Mouse (Mus musculus) limb, embryonic 15.5 days (tissue): ENCODE data around the gene BC004004. TPM values are rescaled to one million over a fixed set of nuclear protein-coding genes. Genes with fewer than 3 reads are reported as not detected.
"Not testable (repeated sequence)": the region's sequence is repeated elsewhere in the genome, so short reads cannot be mapped to it uniquely, and the experiment has no call there.

ENCODE experiments used
- ATAC-seq: fragments of 200-750 bp; cut with Nextera tagmentation; 2 replicates; pipeline ENCODE4 v1.8.0; 2017; ENCODE audit warnings: low read depth, moderate TSS enrichment; ENCODE audit not compliant: insufficient number of reproducible peaks, low FRiP score, low TSS enrichment
- H3K27ac ChIP-seq: fragments of 300-500 bp; sonication (generic); 2 replicates; pipeline ENCODE4 v1.5.1; 2015; ENCODE audit warnings: moderate library complexity, mild to moderate bottlenecking, inconsistent platforms
- H3K27me3 ChIP-seq: fragments of 300-500 bp; sonication (generic); 2 replicates; pipeline ENCODE4 v1.6.1; 2015; ENCODE audit warnings: inconsistent platforms
- H3K36me3 ChIP-seq: fragments of 300-500 bp; sonication (generic); 2 replicates; pipeline ENCODE4 v1.6.1; 2015; ENCODE audit warnings: inconsistent platforms
- H3K4me1 ChIP-seq: fragments of 300-500 bp; sonication (generic); 2 replicates; pipeline ENCODE4 v1.6.1; 2015; ENCODE audit warnings: inconsistent platforms
- H3K4me2 ChIP-seq: fragments of 300-500 bp; sonication (generic); 2 replicates; pipeline ENCODE4 v1.6.1; 2015; ENCODE audit warnings: mild to moderate bottlenecking, inconsistent platforms
- H3K4me3 ChIP-seq: fragments of 300-500 bp; sonication (generic); 2 replicates; pipeline ENCODE4 v1.5.1; 2015; ENCODE audit warnings: mild to moderate bottlenecking, inconsistent platforms
- H3K9ac ChIP-seq: fragments of 300-500 bp; sonication (generic); 2 replicates; pipeline ENCODE4 v1.6.1; 2015; ENCODE audit warnings: inconsistent platforms
- H3K9me3 ChIP-seq: fragments of 300-500 bp; sonication (generic); 2 replicates; pipeline ENCODE4 v1.6.1; 2016; ENCODE audit warnings: inconsistent platforms
- WGBS: fragments of 180-500 bp; shearing (Covaris S2); methylation state at CpG from one replicate; pipeline ENCODE4 v1.1.7; 2015; 5-methylcytosine and 5-hydroxymethylcytosine counted together
- polyA plus RNA-seq: library from polyadenylated mRNA; unstranded; fragments of >200 nt; fragmentation: Nextera tagmentation; extraction: Ambion mirVana; gene quantifications from 2 replicates; pipeline ENCODE4 v1.2.1, GENCODE M21; 2015

The BC004004 gene
- polyA plus RNA-seq, 1 experiment from 2014 or later = 84.1 TPM

DNA sequence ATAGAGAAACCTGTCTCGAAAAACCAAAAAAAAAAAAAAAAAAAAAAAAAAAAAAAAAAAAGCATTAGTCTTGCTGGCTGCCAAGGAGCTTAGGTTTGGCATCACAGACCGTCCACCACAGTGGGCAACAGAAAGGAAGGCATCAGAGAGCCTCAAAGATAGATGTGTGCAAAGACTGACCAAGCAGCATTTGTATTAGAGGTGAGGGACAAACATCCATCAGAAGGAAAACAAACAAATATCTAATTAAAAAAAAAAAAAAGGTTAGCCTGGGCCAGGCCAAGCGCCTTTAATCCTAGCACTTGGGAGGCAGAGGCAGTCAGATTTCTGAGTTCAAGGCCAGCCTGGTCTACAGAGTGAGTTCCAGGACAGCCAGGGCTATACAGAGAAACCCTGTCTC lies 48.8 kb downstream of the BC004004 start, which contains the start of gene Pi16:
TSS of gene Pi16 (plus strand) at position 301 of the 400 bp plus-strand sequence.
- H3K36me3 ChIP-seq, ATAC-seq, H3K4me2 ChIP-seq, H3K9ac ChIP-seq, H3K4me3 ChIP-seq, H3K9me3 ChIP-seq: not testable (repeated sequence)
- 0 out of 2 replicates have a peak within 1 kb of the TSS, but pooled peaks have one; percentile 19 for H3K27ac ChIP-seq
- WGBS = 81% methylated on average over 3 of the region's 3 CpGs
- peaks cover 24% of the 10 kb centered on the region for H3K4me1 ChIP-seq
- peaks cover 34% of the 10 kb centered on the region for H3K27me3 ChIP-seq

DNA sequence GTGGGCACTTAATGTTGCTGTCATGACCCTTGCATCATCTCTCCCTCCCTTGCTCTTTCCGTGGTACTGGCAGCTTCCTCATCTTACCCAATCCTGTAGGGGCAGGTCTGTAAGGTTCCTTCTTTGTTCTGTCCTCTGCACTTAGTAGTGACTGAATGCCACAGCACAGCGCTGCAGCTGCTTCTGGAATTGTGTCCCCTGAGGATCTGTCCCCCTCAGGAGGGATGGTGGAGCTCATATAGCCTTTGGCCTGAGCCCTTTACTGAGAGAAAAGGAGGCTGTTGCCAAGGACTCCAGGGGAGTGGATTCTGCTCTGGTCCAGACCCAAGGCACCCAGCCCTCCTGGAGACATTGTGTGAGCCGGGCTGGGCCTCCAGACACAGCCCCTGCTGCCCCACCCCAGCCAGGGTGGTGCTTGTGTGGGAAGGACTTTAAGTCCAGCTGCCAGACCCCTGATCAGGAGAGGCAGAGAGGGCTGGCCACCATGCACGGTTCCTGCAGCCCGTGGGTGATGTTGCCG lies 50.2 kb downstream of the BC004004 start:
- H3K4me1 ChIP-seq = peaks cover 27% of the 10 kb centered on the region
- 44% methylated on average over 6 of the region's 6 CpGs for WGBS
- no peak overlapping the region for H3K4me3 ChIP-seq
- peaks cover 42% of the 10 kb centered on the region for H3K27me3 ChIP-seq
- H3K27ac ChIP-seq = no peak overlapping the region
- H3K9ac ChIP-seq = no peak overlapping the region
- no peaks in the 10 kb centered on the region for H3K9me3 ChIP-seq
- H3K4me2 ChIP-seq = no peak overlapping the region
- no peaks in the 10 kb centered on the region for H3K36me3 ChIP-seq
- ATAC-seq = no peak

DNA sequence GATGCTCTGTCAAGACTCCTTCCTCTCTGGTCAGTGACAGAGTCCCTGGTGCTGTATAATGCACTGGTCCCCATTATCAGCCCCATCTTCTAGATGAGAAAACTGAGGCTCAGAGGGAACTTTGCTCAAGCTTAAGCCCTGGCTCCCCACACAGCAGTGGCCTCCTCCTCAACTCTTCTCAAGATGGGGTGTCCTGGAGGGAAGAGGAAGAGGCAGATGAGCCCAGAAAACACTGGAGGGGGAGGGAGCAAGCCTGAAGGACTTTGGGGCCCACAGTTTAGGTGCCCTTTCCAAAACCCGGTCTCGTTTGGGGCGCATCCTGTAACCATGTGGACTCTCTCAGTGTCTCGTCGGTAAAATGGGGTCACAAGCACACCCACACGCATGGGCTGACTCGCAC lies 50.9 kb downstream of the BC004004 start:
- Histone ChIP-seq H3K9me3 (no peaks in the 10 kb centered on the region), H3K4me1 (peaks cover 27% of the 10 kb centered on the region), H3K27me3 (peaks cover 42% of the 10 kb centered on the region), H3K4me3 (no peak overlapping the region), H3K9ac (no peak overlapping the region), H3K4me2 (no peak overlapping the region), H3K27ac (no peak overlapping the region), H3K36me3 (no peaks in the 10 kb centered on the region)
- ATAC-seq = no peak
- 81% methylated on average over 7 of the region's 7 CpGs for WGBS

DNA sequence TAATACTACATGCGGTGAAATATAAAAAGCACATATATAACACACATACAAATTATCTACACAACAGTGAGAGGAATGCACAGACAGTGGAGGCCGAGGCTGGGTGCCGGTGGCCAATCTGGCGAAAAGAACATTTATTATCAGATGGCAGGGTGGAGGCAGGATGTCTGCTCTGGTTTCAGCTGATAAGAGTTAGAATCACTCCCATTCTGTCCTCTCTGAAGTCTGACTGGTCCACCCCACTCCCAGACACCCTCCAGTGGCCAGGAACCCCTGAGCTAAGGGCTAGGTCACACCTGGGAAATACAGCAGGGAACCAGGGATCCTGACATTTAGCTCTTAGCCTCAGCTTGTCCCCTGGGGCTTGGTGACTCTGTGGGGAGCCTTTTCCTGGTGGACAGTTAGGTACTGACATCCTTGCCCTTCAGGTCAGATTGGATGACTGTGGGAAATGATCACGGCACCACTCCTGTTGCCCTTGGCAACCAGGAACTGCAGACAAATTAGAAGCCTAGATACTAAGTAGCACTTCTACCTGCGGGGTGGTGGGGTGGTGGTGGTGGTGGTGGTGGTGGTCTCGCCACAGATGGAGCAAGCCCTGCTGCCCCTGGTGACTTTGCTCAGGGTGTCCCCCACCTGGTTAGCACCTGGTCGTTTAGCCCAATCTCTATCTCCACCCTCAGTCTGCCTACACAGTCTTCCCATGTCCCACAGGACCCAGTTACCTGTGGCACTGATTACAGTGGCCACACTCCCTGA lies 51.5 kb downstream of the BC004004 start:
- H3K9ac ChIP-seq = no peak overlapping the region
- no peak overlapping the region for H3K27ac ChIP-seq
- H3K36me3 ChIP-seq = no peaks in the 10 kb centered on the region
- no peak overlapping the region for H3K4me3 ChIP-seq
- 62% methylated on average over 8 of the region's 8 CpGs for WGBS
- no peaks in the 10 kb centered on the region for H3K9me3 ChIP-seq
- H3K4me1 ChIP-seq = peaks cover 27% of the 10 kb centered on the region
- ATAC-seq = no peak
- no peak overlapping the region for H3K4me2 ChIP-seq
- H3K27me3 ChIP-seq = peaks cover 42% of the 10 kb centered on the region

DNA sequence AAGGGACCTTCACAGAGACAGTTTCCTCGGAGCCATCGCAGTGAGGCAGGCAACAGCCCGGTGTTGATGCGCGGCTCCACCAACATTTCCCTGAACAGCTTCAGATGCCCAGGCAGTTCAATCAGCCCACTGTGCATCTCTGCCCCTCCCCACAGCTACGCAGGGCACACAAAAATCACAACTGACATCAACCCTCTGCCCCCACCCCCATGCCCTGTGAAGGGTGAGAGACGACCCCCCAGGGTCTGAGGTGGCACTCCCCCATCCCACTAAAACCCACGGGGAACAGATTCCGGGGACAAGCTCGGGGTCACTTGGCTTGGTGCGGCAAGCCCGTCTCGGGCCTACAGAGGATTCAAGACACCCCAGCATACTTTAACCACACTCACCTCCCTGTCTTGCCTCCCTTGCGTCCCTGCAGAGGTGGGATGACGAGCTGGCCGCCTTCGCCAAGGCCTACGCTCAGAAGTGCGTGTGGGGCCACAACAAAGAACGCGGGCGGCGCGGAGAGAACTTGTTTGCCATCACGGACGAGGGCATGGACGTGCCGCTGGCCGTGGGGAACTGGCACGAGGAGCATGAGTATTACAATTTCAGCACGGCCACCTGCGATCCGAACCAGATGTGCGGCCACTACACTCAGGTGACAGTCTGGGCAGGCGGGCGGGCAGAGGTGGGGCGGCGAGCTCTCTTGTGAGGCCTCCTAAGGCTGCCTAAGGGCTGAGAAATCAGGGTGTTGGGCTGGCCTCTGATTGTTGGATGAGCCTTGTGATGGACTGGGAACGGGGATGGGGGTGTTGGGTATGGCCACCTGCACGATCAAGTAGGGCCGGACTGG lies 53.4 kb downstream of the BC004004 start:
- peaks cover 52% of the 10 kb centered on the region for H3K27me3 ChIP-seq
- peaks cover 30% of the 10 kb centered on the region for H3K4me1 ChIP-seq
- peak overlapping the region; percentile 14; the same call in 1 of the 2 replicates for H3K4me3 ChIP-seq
- no peak overlapping the region for H3K27ac ChIP-seq
- no peaks in the 10 kb centered on the region for H3K36me3 ChIP-seq
- H3K9me3 ChIP-seq = no peaks in the 10 kb centered on the region
- H3K4me2 ChIP-seq = peak overlapping the region; percentile 32
- no peak overlapping the region for H3K9ac ChIP-seq
- WGBS = 25% methylated on average over 41 of the region's 41 CpGs
- ATAC-seq = no peak

DNA sequence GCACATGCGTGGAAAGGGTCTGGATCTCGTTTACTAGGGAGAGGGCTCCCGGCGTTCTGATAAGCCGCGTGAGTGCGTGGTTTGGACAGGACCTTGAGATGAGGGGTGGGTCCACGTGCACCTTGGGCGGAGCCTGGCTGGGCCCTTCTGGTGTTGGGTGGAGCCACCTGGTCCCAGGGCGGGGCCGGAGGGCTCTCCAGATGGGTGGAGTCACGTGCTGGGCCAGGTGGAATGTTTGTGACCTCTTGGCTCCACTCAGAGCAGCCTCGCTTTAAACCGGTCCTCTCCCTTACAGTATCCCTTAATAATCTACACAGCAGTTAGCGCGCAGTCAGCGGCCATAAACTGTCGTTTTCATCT lies 54.0 kb downstream of the BC004004 start:
- 18% methylated on average over 18 of the region's 18 CpGs for WGBS
- Histone ChIP-seq H3K4me1 (peaks cover 35% of the 10 kb centered on the region), H3K27me3 (peaks cover 57% of the 10 kb centered on the region), H3K9ac (no peak overlapping the region), H3K4me2 (peak overlapping the region; percentile 32), H3K9me3 (no peaks in the 10 kb centered on the region), H3K36me3 (no peaks in the 10 kb centered on the region), H3K4me3 (peak overlapping the region; percentile 14; the same call in 1 of the 2 replicates), H3K27ac (no peak overlapping the region)
- no peak for ATAC-seq

DNA sequence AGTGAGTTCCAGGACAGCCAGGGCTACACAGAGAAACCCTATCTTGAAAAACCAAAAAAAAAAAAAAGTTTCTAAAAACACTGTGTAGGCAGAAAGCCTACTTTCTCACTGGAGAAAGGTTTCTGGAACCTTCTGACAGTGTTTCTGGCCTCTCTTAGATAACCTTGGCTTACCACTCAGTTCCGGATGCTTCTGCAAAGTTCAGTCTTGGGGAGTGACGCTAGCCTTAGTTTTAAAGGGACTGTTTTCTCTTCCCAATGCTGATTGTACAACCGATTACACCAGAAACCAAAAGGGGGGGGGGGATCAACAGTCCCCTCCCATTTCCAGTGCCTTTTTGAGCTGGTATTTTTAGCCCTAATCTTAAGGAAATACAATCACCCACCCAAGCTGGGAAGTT lies 55.0 kb downstream of the BC004004 start:
- ATAC-seq = no peak
- H3K4me2 ChIP-seq = no peak overlapping the region
- H3K9ac ChIP-seq = no peak overlapping the region
- H3K36me3 ChIP-seq = no peaks in the 10 kb centered on the region
- WGBS = 91% methylated on average over 3 of the region's 3 CpGs
- peaks cover 35% of the 10 kb centered on the region for H3K4me1 ChIP-seq
- H3K27ac ChIP-seq = no peak overlapping the region
- H3K27me3 ChIP-seq = peaks cover 61% of the 10 kb centered on the region
- no peak overlapping the region for H3K4me3 ChIP-seq
- H3K9me3 ChIP-seq = no peaks in the 10 kb centered on the region

DNA sequence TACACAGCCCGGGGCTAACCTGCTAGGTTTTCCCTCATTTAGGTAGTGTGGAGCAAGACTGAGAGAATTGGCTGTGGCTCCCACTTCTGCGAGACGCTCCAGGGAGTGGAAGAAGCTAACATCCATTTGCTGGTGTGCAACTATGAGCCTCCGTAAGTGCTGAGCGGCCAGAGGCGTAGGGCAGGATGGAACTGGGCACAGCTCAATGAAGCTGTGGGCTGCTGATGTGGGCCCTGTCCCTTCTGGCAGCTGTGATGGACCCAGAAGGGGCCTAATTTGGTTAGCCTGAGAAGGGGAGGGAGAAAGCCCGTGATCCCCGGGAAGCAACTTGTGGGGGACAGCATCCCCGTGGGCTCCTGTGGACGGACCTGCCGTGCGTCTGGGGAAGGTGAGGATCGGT lies 57.2 kb downstream of the BC004004 start:
- no peak overlapping the region for H3K4me3 ChIP-seq
- H3K4me1 ChIP-seq = peaks cover 33% of the 10 kb centered on the region
- peaks cover 14% of the 10 kb centered on the region for H3K36me3 ChIP-seq
- peak overlapping the region; percentile 52; the same call in 1 of the 2 replicates for H3K4me2 ChIP-seq
- ATAC-seq = no peak
- H3K27me3 ChIP-seq = peaks cover 42% of the 10 kb centered on the region
- no peaks in the 10 kb centered on the region for H3K9me3 ChIP-seq
- no peak overlapping the region for H3K9ac ChIP-seq
- no peak overlapping the region for H3K27ac ChIP-seq
- 66% methylated on average over 13 of the region's 13 CpGs for WGBS

DNA sequence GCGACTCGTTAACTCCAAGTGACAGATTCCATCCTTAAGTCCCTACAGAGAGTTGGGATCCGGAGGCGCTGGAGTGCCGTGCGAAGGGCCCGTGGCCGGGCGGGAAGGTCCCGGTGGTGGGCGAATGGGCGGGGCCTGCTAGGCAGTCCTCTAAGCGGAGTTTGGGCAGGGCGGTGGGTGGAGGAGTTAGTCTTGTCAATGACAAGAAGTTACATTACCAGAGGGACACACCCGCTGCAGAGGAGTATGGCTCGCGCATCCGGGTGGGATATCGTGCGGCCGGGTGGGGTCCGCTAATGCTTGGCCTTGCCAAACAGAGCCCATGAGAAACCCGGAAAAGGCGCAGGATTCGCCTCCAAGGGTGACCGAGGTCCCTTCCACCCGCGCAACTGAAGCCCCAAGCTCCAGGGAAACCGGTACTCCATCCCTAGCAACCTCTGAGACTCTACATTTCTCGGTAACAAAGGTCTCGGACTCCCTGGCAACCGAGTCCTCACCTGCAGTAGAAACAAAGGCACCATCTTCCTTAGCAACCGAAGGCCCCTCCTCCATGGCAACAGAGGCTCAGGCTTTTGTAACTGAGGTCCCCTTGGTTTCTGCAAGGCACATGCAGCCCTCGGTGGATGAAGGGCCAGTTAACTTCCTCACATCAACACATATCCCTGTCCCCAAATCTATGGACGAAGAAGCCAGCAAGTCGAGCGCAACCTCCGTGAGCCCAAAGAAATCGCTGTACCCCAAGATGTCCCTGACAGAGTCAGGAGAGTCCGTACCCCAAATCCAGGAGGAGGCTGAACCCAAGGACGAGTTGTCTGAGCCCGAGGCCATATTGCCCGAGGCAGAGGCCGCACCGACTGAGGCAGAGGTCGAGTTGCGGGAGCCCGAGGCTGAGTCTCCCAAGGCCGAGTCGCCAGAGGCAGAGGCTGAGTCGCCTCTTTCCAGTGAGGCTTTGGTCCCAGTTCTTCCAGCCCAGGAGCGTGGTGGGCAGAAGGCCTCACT lies 58.2 kb downstream of the BC004004 start:
- Histone ChIP-seq H3K27ac (no peak overlapping the region), H3K36me3 (peaks cover 21% of the 10 kb centered on the region), H3K4me3 (peak overlapping the region; percentile 25), H3K9ac (peak overlapping the region; percentile 10; the same call in 1 of the 2 replicates), H3K4me1 (peaks cover 28% of the 10 kb centered on the region), H3K4me2 (peak overlapping the region; percentile 52), H3K27me3 (peaks cover 32% of the 10 kb centered on the region), H3K9me3 (no peaks in the 10 kb centered on the region)
- 22% methylated on average over 52 of the region's 52 CpGs for WGBS
- no peak for ATAC-seq

DNA sequence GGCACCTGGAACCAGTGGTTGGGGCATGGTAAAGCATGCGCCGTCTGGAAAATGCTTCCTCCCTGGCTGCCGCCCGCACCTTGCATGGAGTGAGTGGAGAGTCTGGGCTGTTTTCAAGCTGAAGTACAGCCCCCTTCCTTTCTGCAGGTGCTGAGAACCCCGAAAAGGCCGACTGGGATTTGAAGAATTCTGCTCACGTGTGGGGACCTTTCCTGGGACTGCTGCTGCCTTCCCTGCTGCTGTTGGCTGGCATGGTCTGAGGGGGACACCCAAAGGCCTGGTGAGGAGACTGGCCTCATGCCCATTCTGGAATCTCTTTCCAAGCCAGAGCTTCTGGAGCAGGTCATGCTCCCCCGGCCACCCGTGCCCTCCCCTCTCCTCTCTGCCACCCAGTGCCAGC lies 59.1 kb downstream of the BC004004 start:
- no peak overlapping the region for H3K27ac ChIP-seq
- H3K4me2 ChIP-seq = no peak overlapping the region
- peaks cover 29% of the 10 kb centered on the region for H3K36me3 ChIP-seq
- no peak overlapping the region for H3K4me3 ChIP-seq
- H3K27me3 ChIP-seq = peaks cover 24% of the 10 kb centered on the region
- H3K9ac ChIP-seq = no peak overlapping the region
- H3K4me1 ChIP-seq = peaks cover 20% of the 10 kb centered on the region
- H3K9me3 ChIP-seq = no peaks in the 10 kb centered on the region
- 74% methylated on average over 9 of the region's 9 CpGs for WGBS
- no peak for ATAC-seq

DNA sequence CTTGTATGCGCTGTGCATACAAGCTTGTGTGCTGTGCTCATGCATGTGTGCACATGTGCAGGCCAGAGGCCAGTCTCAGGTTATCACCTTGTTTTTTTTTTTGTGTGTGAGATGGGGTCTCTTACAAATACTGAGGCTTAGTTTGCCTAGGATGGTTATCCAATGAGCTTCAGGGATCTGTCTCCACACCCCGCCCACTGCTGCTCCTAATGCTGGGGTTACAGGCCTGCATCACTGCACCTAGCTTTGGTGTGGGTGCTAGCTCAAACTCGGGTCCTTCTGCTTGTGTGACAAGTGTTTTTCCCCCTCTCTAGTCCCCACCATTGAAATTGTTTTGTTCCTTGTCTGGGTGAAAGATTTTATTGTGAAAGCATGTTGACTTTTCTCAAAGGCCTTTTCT lies 61.6 kb downstream of the BC004004 start:
- WGBS = 86% methylated on average over 3 of the region's 3 CpGs

More for the DNA sequence above, 61.6 kb downstream of the BC004004 start:
- Histone ChIP-seq H3K4me3 (no peak overlapping the region), H3K9ac (no peak overlapping the region), H3K9me3 (no peaks in the 10 kb centered on the region), H3K27me3 (peaks cover 18% of the 10 kb centered on the region), H3K36me3 (peaks cover 50% of the 10 kb centered on the region), H3K4me1 (peaks cover 19% of the 10 kb centered on the region), H3K4me2 (no peak overlapping the region), H3K27ac (peak overlapping the region; percentile 71; the same call in 1 of the 2 replicates)
- ATAC-seq = no peak
